Mouse (Mus musculus) liver, embryonic 16.5 days (tissue): ENCODE data around the gene Gmnc. TPM values are rescaled to one million over a fixed set of nuclear protein-coding genes. Genes with fewer than 3 reads are reported as not detected.

Experiments
- ATAC-seq: fragments of 200-750 bp; cut with Nextera tagmentation; 2 replicates; pipeline ENCODE4 v1.8.0; 2017; ENCODE audit warnings: low read depth, mild to moderate bottlenecking, moderate number of reproducible peaks, moderate library complexity
- H3K27ac ChIP-seq: fragments of 300-500 bp; sonication (generic); 2 replicates; pipeline ENCODE4 v1.5.1; 2014; ENCODE audit warnings: mild to moderate bottlenecking, low read length
- H3K27me3 ChIP-seq: fragments of 300-500 bp; sonication (generic); 2 replicates; pipeline ENCODE4 v1.6.1; 2014; ENCODE audit warnings: low read depth, low read length, mixed read lengths; ENCODE audit not compliant: control insufficient read depth, insufficient read depth
- H3K36me3 ChIP-seq: fragments of 300-500 bp; sonication (generic); 2 replicates; pipeline ENCODE4 v1.6.1; 2014; ENCODE audit warnings: mild to moderate bottlenecking; ENCODE audit not compliant: control insufficient read depth, insufficient read depth
- H3K4me1 ChIP-seq: fragments of 300-500 bp; sonication (generic); 2 replicates; pipeline ENCODE4 v1.6.1; 2014; ENCODE audit warnings: low read depth, low read length, mixed read lengths; ENCODE audit not compliant: control insufficient read depth
- H3K4me2 ChIP-seq: fragments of 300-500 bp; sonication (generic); 2 replicates; pipeline ENCODE4 v1.6.1; 2014; ENCODE audit warnings: low read depth, low read length, mixed read lengths
- H3K4me3 ChIP-seq: fragments of 300-500 bp; sonication (generic); 2 replicates; pipeline ENCODE4 v1.5.1; 2014; ENCODE audit warnings: low read depth, mild to moderate bottlenecking, low read length
- H3K9ac ChIP-seq: fragments of 300-500 bp; sonication (generic); 2 replicates; pipeline ENCODE4 v1.6.1; 2014; ENCODE audit warnings: low read depth, low read length
- H3K9me3 ChIP-seq: fragments of 300-500 bp; sonication (generic); replicated peaks from 2 replicates; pipeline ENCODE4 v1.6.1; 2016; ENCODE audit warnings: low read length; ENCODE audit not compliant: control insufficient read depth
- WGBS: fragments of 180-500 bp; shearing (Covaris S2); extraction: QIAGEN DNeasy Blood & Tissue Kit; methylation state at CpG from one replicate; pipeline ENCODE4 v1.1.7; 2014; ENCODE audit not compliant: insufficient replicate concordance; 5-methylcytosine and 5-hydroxymethylcytosine counted together
- polyA plus RNA-seq: library from polyadenylated mRNA; unstranded; fragments of >200 nt; fragmentation: Nextera tagmentation; extraction: Ambion mirVana; gene quantifications from 2 replicates; pipeline ENCODE4 v1.2.1, GENCODE M21; 2015

Gene Gmnc
- polyA plus RNA-seq, 1 experiment from 2014 or later = not detected

GRCm38 (mm10) chr16:26985796-26986195 is 5.7 kb downstream of the Gmnc start:
- no peak overlapping the region for H3K9ac ChIP-seq
- WGBS = 51% methylated on average over 1 of the region's 1 CpGs
- H3K27me3 ChIP-seq = no peaks in the 10 kb centered on the region
- no peak for ATAC-seq
- H3K4me1 ChIP-seq = no peaks in the 10 kb centered on the region
- H3K4me3 ChIP-seq = no peak overlapping the region
- H3K4me2 ChIP-seq = no peak overlapping the region
- H3K9me3 ChIP-seq = no peaks in the 10 kb centered on the region
- no peaks in the 10 kb centered on the region for H3K36me3 ChIP-seq
- no peak overlapping the region for H3K27ac ChIP-seq

- no peak for ATAC-seq
- Histone ChIP-seq H3K4me1 (no peaks in the 10 kb centered on the region), H3K9ac (no peak overlapping the region), H3K27me3 (no peaks in the 10 kb centered on the region), H3K4me3 (no peak overlapping the region), H3K27ac (no peak overlapping the region), H3K36me3 (no peaks in the 10 kb centered on the region), H3K4me2 (no peak overlapping the region), H3K9me3 (no peaks in the 10 kb centered on the region)
- WGBS = 29% methylated on average over 3 of the region's 3 CpGs
These were observed 9.3 kb downstream of the Gmnc start for GRCm38 (mm10) chr16:26982112-26982511.

- no peaks in the 10 kb centered on the region for H3K4me1 ChIP-seq
- WGBS = 6% methylated on average over 28 of the region's 28 CpGs
- no peak overlapping the region; the same call in 1 of the 2 replicates for H3K4me2 ChIP-seq
- H3K4me3 ChIP-seq = no peak overlapping the region
- no peak overlapping the region for H3K9ac ChIP-seq
- H3K27me3 ChIP-seq = peaks cover 3% of the 10 kb centered on the region; the same call in 1 of the 2 replicates
- no peaks in the 10 kb centered on the region for H3K36me3 ChIP-seq
- ATAC-seq = no peak
- no peak overlapping the region for H3K27ac ChIP-seq
- H3K9me3 ChIP-seq = no peaks in the 10 kb centered on the region
These were observed 23.5 kb downstream of the Gmnc start for GRCm38 (mm10) chr16:26967967-26968366.

- Histone ChIP-seq H3K4me2 (no peak overlapping the region), H3K27ac (no peak overlapping the region), H3K36me3 (no peaks in the 10 kb centered on the region), H3K9ac (no peak overlapping the region), H3K27me3 (peaks cover 3% of the 10 kb centered on the region; the same call in 1 of the 2 replicates), H3K9me3 (no peaks in the 10 kb centered on the region), H3K4me1 (no peaks in the 10 kb centered on the region), H3K4me3 (no peak overlapping the region)
- WGBS = 60% methylated on average over 2 of the region's 2 CpGs
- ATAC-seq = no peak
These were observed 24.6 kb downstream of the Gmnc start for GRCm38 (mm10) chr16:26966830-26967229.

GRCm38 (mm10) chr16:26961971-26962370 is 29.5 kb downstream of the Gmnc start:
- no peak overlapping the region for H3K9ac ChIP-seq
- H3K27ac ChIP-seq = no peak overlapping the region
- H3K9me3 ChIP-seq = no peaks in the 10 kb centered on the region
- no peaks in the 10 kb centered on the region for H3K27me3 ChIP-seq
- no peak overlapping the region for H3K4me3 ChIP-seq
- H3K4me2 ChIP-seq = no peak overlapping the region
- no peaks in the 10 kb centered on the region for H3K36me3 ChIP-seq
- ATAC-seq = no peak
- no peaks in the 10 kb centered on the region for H3K4me1 ChIP-seq

- H3K4me3 ChIP-seq = no peak overlapping the region
- no peak overlapping the region for H3K9ac ChIP-seq
- H3K9me3 ChIP-seq = no peaks in the 10 kb centered on the region
- no peak overlapping the region for H3K4me2 ChIP-seq
- H3K27me3 ChIP-seq = no peaks in the 10 kb centered on the region
- ATAC-seq = no peak
- H3K27ac ChIP-seq = no peak overlapping the region
- no peaks in the 10 kb centered on the region for H3K4me1 ChIP-seq
- no peaks in the 10 kb centered on the region for H3K36me3 ChIP-seq
- 71% methylated on average over 3 of the region's 3 CpGs for whole genome bisulfite sequencing
These were observed 39.9 kb downstream of the Gmnc start for GRCm38 (mm10) chr16:26951601-26952000.

- H3K9me3 ChIP-seq = no peaks in the 10 kb centered on the region
- H3K4me1 ChIP-seq = no peaks in the 10 kb centered on the region
- H3K36me3 ChIP-seq = no peaks in the 10 kb centered on the region
- H3K4me3 ChIP-seq = no peak overlapping the region
- H3K9ac ChIP-seq = no peak overlapping the region
- no peak overlapping the region for H3K4me2 ChIP-seq
- no peak for ATAC-seq
- WGBS = 37% methylated on average over 4 of the region's 4 CpGs
- H3K27ac ChIP-seq = no peak overlapping the region
- no peaks in the 10 kb centered on the region for H3K27me3 ChIP-seq
These were observed 41.2 kb downstream of the Gmnc start for GRCm38 (mm10) chr16:26950209-26950608.

GRCm38 (mm10) chr16:26903968-26904367 is 87.5 kb downstream of the Gmnc start:
- H3K36me3 ChIP-seq = no peaks in the 10 kb centered on the region
- WGBS = 63% methylated on average over 1 of the region's 1 CpGs

GRCm38 (mm10) chr16:26901471-26901870 is 90.0 kb downstream of the Gmnc start:
- Histone ChIP-seq H3K27me3 (no peaks in the 10 kb centered on the region), H3K4me2 (no peak overlapping the region), H3K4me3 (no peak overlapping the region), H3K4me1 (no peaks in the 10 kb centered on the region), H3K9ac (no peak overlapping the region), H3K27ac (no peak overlapping the region), H3K9me3 (no peaks in the 10 kb centered on the region), H3K36me3 (no peaks in the 10 kb centered on the region)
- 40% methylated on average over 4 of the region's 4 CpGs for WGBS
- ATAC-seq = no peak

More at GRCm38 (mm10) chr16:26903968-26904367, 87.5 kb downstream of the Gmnc start:
- Histone ChIP-seq H3K9ac (no peak overlapping the region), H3K4me3 (no peak overlapping the region), H3K27ac (no peak overlapping the region), H3K9me3 (no peaks in the 10 kb centered on the region), H3K4me1 (no peaks in the 10 kb centered on the region), H3K4me2 (no peak overlapping the region), H3K27me3 (no peaks in the 10 kb centered on the region)
- no peak for ATAC-seq
